Mouse (Mus musculus) Muller cell, postnatal 12 days (primary cell): ENCODE measurements around the gene Ror1.

Experiments used
- DNase-seq: peaks from one replicate; pipeline ENCODE4 v3.0.0-alpha.2; 2015; ENCODE audit errors: inconsistent ontology term

Ror1 gene

GRCm38 (mm10) chr4:100209106-100209505 is 113.5 kb downstream of the Ror1 start:
- DNase-seq = peak; percentile 66

DNA sequence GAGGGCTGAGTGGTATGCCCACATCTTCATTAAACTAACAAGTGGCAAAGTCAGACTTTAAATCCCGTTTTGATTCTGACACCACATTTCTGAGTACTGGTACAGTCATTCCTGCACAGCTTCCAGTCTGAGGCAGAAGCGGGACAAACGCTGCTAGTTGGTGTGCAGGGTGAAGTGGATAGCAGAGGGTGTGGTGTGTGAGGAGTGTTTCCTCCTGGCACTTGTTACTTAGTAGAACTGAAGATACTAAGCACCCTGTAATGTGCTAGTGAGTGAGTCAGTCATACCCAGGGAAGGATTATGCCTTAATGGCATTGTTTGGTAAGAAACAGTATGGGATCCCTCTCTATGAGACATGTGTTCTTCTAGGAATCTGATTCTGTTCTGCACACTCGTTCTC is 115.7 kb downstream of the Ror1 start:
- no peak for DNase-seq

GRCm38 (mm10) chr4:100214324-100215215 is 119.0 kb downstream of the Ror1 start:
- no peak for DNase-seq

GRCm38 (mm10) chr4:100216587-100216986 is 121.0 kb downstream of the Ror1 start:
- DNase-seq = peak; percentile 46

DNA sequence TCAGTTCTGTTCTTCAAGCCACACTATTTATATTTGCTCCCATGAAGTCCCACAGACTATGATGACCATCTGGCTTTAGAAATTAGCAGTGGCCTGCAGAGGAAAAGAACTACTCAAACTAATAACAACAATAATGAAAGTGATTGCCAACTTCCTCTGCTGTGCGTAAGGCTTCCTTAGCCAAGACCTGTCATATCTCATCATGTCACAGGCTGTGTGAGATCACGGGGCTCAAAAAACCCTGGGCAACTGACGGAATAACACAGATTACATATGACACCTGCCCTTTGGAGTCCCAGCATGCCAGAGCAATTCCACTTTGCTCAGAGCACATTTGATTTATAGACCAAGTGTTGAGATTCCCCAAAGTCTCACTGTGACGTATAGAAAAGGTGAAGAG is 123.4 kb downstream of the Ror1 start:
- DNase-seq = peak; percentile 93

DNA sequence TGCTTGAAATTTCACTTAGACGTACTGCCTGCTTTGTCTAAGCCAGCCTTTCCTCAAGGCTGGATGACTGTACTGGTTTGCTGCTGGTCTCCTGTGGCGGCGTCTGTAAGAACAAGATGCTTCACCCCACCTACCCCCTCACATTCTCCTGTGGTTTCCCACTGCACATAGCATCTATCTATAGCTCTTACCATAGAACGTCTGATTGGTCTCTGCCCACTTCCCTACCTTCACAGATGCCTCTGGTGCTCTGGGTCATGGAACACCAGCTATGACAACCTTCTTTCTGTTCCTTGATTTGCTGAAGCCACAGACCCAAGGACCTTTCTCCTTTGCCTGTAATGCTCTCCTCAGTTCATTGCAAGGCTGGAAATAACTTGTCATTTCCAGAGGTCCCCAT is 124.0 kb downstream of the Ror1 start:
- DNase-seq = no peak

DNA sequence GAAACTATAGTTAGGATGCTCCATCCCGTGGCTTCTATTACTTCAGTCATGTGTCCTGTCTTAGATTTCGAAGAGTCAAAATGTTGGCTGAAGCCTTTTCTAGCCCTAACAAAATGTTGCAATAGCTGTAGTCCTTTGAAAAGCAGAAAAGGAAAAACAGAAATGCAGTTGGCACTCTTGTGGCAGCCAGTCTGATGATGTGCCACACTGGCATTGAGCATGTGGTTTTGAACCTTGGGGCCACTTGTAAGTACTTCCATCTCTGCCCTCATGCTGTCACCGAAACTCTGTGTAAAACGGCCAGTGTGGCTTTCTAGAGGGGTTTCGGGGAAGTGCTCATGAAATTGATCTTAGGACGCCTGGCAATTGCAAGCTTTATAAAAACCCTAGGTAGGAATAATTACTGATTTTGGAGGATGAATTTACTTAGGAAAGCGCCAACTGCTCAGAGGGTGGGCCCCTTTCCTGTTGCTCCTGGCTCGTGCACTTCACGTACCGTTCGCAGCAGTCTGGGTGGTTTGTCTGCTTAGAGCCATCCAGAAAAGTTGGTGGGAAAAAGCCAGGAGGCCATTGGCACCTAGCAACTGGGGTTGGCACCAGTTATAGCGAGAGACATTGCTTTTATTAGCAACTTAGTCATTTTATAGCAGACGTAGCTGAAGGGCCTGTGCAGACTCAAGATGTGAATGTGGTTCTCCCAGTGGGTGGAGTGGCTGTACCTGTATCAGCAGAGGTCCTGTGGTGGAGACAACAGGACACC is 126.6 kb downstream of the Ror1 start:
- no peak for DNase-seq

DNA sequence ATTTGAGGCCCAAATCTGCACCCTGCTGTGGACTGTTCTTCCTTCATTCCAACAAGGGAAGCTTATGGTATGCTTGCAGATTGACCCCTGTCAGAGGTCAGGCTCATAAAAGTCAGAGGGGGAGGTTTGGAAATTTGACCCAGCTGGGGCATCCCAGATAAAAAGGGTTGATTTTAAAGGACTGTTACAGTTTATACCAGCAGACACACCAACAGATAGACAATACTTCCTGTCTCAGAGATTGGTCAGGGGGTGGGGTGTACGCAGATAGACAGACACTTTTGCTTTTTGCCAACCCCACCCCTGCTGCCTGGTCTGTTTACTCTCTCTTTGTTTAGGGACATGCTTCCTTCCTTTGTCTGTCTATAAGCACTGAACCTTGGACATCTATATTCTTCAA is 127.9 kb downstream of the Ror1 start:
- DNase-seq = no peak

- no peak for DNase-seq
Observed at GRCm38 (mm10) chr4:100223965-100224364, 128.4 kb downstream of the Ror1 start.

- DNase-seq = no peak
Observed at GRCm38 (mm10) chr4:100226619-100227018, 131.0 kb downstream of the Ror1 start.

DNA sequence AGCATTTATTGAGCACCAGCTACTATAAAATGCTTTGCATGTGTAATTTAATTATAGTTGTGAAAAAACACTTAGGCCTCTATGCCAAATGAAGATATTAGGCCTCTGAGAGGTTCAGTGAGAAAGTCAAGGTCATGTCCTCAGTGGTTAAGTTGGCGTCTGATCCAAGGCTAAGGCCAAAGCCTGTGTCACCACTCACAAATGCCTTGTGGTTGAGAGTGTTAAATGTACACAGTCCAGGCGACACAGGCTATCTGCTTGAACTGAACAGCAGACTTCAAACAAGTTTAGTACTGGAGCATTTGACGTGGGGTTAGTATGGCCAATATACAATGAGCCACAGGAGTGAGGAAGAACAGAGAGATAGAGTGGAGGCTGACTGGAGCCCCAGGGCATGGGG is 132.5 kb downstream of the Ror1 start:
- DNase-seq = no peak

GRCm38 (mm10) chr4:100230245-100230644 is 134.7 kb downstream of the Ror1 start:
- DNase-seq = no peak

DNA sequence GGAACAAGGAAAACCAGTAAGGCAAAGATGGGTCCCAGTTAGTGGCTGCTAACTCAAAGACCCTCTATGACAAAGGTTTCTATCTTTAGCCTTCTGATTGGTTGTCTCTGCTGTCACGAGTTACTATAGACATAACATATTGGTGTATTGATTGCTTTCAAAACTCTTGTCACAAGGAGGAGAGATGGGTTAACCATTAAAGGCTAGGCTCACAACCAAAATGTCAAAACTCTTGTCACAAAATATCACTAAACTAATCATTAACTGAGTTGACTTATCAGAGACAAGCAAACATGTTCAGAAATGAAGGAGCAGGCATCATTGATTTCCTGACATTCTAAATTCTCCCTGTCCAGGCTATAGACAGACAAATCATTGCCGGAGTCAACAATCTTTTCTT is 135.4 kb downstream of the Ror1 start:
- DNase-seq = no peak

DNA sequence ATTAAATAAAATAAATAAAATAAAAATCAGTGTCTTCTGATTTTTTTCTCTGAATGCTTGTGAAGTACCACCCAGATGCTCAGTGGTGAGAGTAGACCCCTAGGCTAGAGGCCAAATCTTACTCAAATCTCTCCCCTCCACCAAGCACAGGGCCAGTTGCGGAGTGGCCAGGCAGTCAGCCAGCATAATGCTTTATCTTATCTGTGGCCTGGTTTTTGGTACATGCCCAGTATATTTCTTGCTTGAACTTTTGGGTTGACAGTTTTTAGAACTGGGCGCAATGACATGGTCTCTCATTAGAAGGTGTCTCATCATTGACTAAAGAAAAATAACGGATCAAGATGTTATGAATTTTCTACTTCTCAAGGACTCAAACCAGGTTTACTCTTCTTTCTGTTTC is 136.3 kb downstream of the Ror1 start:
- DNase-seq = no peak

GRCm38 (mm10) chr4:100232541-100232940 is 136.9 kb downstream of the Ror1 start:
- no peak for DNase-seq

- no peak for DNase-seq
Observed at GRCm38 (mm10) chr4:100233770-100234169, 138.2 kb downstream of the Ror1 start.

DNA sequence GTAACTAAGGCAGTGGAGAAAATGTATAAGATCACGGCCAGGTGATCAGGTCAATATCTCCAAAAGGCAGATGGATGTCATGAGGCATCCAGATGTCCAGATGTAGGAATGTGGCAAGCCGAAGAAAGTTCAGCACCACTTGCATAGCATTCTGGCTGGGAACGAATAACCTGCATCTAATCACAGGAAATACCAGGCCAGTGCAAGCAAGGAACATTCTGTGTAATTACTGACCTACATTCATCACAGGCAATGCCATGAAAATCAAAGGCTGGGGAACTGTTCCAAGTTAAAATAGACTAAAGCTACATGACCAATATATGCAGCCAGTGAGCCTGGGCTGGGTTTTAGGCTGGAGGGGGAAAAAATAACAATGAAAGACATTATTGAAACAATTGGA is 140.7 kb downstream of the Ror1 start:
- peak; percentile 48 for DNase-seq

- DNase-seq = no peak
Observed at GRCm38 (mm10) chr4:100242061-100242756, 146.6 kb downstream of the Ror1 start.

DNA sequence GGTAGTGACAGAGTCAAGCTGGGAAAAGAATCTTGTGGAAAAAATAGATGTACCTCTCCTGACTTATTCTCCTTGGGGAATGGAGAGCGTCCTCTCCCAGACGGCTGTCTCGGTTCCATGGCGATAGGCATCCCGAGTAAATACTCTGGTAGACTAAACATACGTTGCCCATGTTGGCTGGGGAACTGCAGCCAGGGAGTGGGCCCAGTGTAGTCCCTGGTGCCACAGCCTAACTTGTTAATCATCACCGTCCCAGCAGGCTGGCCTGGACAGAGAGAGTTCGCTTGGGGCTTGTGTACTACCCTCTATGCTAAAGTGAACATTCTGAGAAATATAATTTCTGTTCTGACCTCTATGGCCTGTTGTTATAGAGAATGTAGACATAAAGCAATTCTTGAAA is 148.7 kb downstream of the Ror1 start:
- DNase-seq = no peak

DNA sequence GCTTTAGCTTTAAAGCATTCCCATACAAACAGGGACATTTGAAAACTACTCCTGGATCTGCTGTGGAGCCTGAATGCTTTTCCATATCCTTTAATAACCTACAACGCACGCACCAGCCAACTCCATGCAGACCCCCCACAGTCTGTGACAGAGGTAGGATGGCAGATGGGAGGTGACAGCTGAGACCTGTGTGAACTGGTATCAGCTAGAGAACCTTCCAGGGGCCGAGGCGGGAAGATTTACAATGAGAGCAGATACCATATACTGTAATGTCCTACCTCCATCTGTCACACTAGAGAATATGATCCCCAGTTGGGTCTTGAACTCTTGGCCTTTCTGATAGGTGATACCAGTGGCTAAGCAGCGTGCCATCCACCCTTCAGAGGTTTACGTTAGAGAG is 149.1 kb downstream of the Ror1 start:
- DNase-seq = no peak

DNA sequence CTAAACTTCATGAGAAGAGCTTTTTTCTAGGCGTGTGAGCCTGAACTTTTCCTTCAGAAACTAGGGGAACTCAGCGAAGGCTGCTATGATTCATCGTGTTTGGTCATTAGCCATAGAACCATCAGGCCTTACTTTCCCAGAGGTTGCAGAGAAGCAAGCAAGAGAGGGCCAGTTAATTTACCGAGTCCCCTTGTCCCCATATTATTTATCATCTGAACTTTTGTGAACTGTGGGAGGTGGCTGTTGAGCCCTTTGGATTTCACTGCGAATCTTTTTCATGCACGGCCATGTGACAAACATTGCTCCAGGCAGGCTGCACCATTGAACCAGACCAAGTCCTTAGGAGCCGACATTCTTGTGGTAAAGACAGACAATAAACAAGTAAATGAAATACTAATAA is 152.2 kb downstream of the Ror1 start:
- DNase-seq = peak; percentile 85

- no peak for DNase-seq
Observed at GRCm38 (mm10) chr4:100248273-100248672, 152.7 kb downstream of the Ror1 start.
